Mouse (Mus musculus) neural tube, embryonic 13.5 days (tissue): ENCODE results near the gene Mmachc. TPM values are rescaled to one million over a fixed set of nuclear protein-coding genes. Genes with fewer than 3 reads are reported as not detected.
"Not testable (repeated sequence)": the region's sequence is repeated elsewhere in the genome, so short reads cannot be mapped to it uniquely, and the experiment has no call there.

Source experiments
- ATAC-seq: fragments of 200-750 bp; cut with Nextera tagmentation; 2 replicates; pipeline ENCODE4 v1.8.0; 2017; ENCODE audit warnings: low read depth, mild to moderate bottlenecking, moderate TSS enrichment, moderate library complexity
- H3K27ac ChIP-seq: fragments of 300-500 bp; sonication (generic); replicated peaks from 2 replicates; pipeline ENCODE4 v1.5.1; 2015; ENCODE audit warnings: moderate library complexity, mild to moderate bottlenecking, inconsistent platforms
- H3K27me3 ChIP-seq: fragments of 300-500 bp; sonication (generic); 2 replicates; pipeline ENCODE4 v1.6.1; 2015; ENCODE audit warnings: mild to moderate bottlenecking, inconsistent platforms
- H3K36me3 ChIP-seq: fragments of 300-500 bp; sonication (generic); 2 replicates; pipeline ENCODE4 v1.6.1; 2015; ENCODE audit warnings: mild to moderate bottlenecking, inconsistent platforms
- H3K4me1 ChIP-seq: fragments of 300-500 bp; sonication (generic); replicated peaks from 2 replicates; pipeline ENCODE4 v1.6.1; 2015; ENCODE audit warnings: inconsistent platforms
- H3K4me2 ChIP-seq: fragments of 300-500 bp; sonication (generic); 2 replicates; pipeline ENCODE4 v1.6.1; 2015; ENCODE audit warnings: inconsistent platforms, mild to moderate bottlenecking, moderate library complexity
- H3K4me3 ChIP-seq: fragments of 300-500 bp; sonication (generic); 2 replicates; pipeline ENCODE4 v1.5.1; 2015; ENCODE audit warnings: mild to moderate bottlenecking, inconsistent platforms
- H3K9ac ChIP-seq: fragments of 300-500 bp; sonication (generic); 2 replicates; pipeline ENCODE4 v1.6.1; 2015; ENCODE audit warnings: moderate library complexity, mild to moderate bottlenecking, inconsistent platforms
- H3K9me3 ChIP-seq: fragments of 300-500 bp; sonication (generic); 2 replicates; pipeline ENCODE4 v1.6.1; 2016; ENCODE audit warnings: inconsistent platforms
- WGBS: fragments of 180-500 bp; shearing (Covaris S2); methylation state at CpG from one replicate; pipeline ENCODE4 v1.1.7; 2015; 5-methylcytosine and 5-hydroxymethylcytosine counted together
- polyA plus RNA-seq: library from polyadenylated mRNA; unstranded; fragments of >200 nt; fragmentation: Nextera tagmentation; extraction: Ambion mirVana; gene quantifications from 2 replicates; pipeline ENCODE4 v1.2.1, GENCODE M21; 2015

Gene Mmachc
- polyA plus RNA-seq, 1 experiment from 2014 or later, result 24.7 TPM

GRCm38 (mm10) chr4:116661998-116662397 is 46.2 kb downstream of the Mmachc start:
- no peak overlapping the region for H3K4me2 ChIP-seq
- no peak overlapping the region for H3K4me3 ChIP-seq
- no peaks in the 10 kb centered on the region for H3K27me3 ChIP-seq
- 80% methylated on average over 1 of the region's 1 CpGs for WGBS
- no peaks in the 10 kb centered on the region for H3K36me3 ChIP-seq
- ATAC-seq, result no peak
- H3K4me1 ChIP-seq, result no peaks in the 10 kb centered on the region
- no peaks in the 10 kb centered on the region for H3K9me3 ChIP-seq
- H3K27ac ChIP-seq, result no peak overlapping the region
- H3K9ac ChIP-seq, result no peak overlapping the region

- no peaks in the 10 kb centered on the region for H3K27me3 ChIP-seq
- 69% methylated on average over 6 of the region's 6 CpGs for WGBS
- no peak overlapping the region for H3K4me3 ChIP-seq
- H3K9ac ChIP-seq, result no peak overlapping the region
- H3K4me2 ChIP-seq, result no peak overlapping the region
- no peaks in the 10 kb centered on the region for H3K36me3 ChIP-seq
- no peaks in the 10 kb centered on the region for H3K4me1 ChIP-seq
- H3K9me3 ChIP-seq, result no peaks in the 10 kb centered on the region
- no peak overlapping the region for H3K27ac ChIP-seq
- no peak for ATAC-seq
Observed at GRCm38 (mm10) chr4:116660829-116661228, 47.4 kb downstream of the Mmachc start.

GRCm38 (mm10) chr4:116659916-116660315 is 48.3 kb downstream of the Mmachc start:
- not testable (repeated sequence) for H3K9ac ChIP-seq, H3K36me3 ChIP-seq, H3K4me2 ChIP-seq, H3K27ac ChIP-seq, H3K9me3 ChIP-seq, ATAC-seq, H3K4me3 ChIP-seq, H3K4me1 ChIP-seq, H3K27me3 ChIP-seq
- WGBS, result 85% methylated on average over 6 of the region's 6 CpGs

GRCm38 (mm10) chr4:116659474-116659873 is 48.7 kb downstream of the Mmachc start:
- Histone ChIP-seq H3K27me3 (no peaks in the 10 kb centered on the region), H3K4me1 (no peaks in the 10 kb centered on the region), H3K4me2 (no peak overlapping the region), H3K27ac (no peak overlapping the region), H3K9me3 (no peaks in the 10 kb centered on the region), H3K4me3 (no peak overlapping the region), H3K36me3 (no peaks in the 10 kb centered on the region), H3K9ac (no peak overlapping the region)
- WGBS, result 74% methylated on average over 2 of the region's 2 CpGs
- ATAC-seq, result no peak

GRCm38 (mm10) chr4:116657971-116658370 is 50.2 kb downstream of the Mmachc start:
- ATAC-seq, result no peak
- H3K4me1 ChIP-seq, result no peaks in the 10 kb centered on the region
- no peak overlapping the region for H3K9ac ChIP-seq
- H3K4me3 ChIP-seq, result no peak overlapping the region
- H3K27me3 ChIP-seq, result no peaks in the 10 kb centered on the region
- no peak overlapping the region for H3K4me2 ChIP-seq
- no peaks in the 10 kb centered on the region for H3K36me3 ChIP-seq
- WGBS, result 55% methylated on average over 3 of the region's 3 CpGs
- no peak overlapping the region for H3K27ac ChIP-seq
- no peaks in the 10 kb centered on the region for H3K9me3 ChIP-seq

GRCm38 (mm10) chr4:116655658-116656057 is 52.5 kb downstream of the Mmachc start:
- Histone ChIP-seq H3K4me3 (no peak overlapping the region), H3K27me3 (no peaks in the 10 kb centered on the region), H3K36me3 (no peaks in the 10 kb centered on the region), H3K4me2 (no peak overlapping the region), H3K9me3 (no peaks in the 10 kb centered on the region), H3K4me1 (peaks cover 6% of the 10 kb centered on the region), H3K27ac (no peak overlapping the region), H3K9ac (no peak overlapping the region)
- 82% methylated on average over 3 of the region's 3 CpGs for WGBS
- ATAC-seq, result no peak

- WGBS, result 78% methylated on average over 2 of the region's 2 CpGs
Observed at GRCm38 (mm10) chr4:116655100-116655499, 53.1 kb downstream of the Mmachc start.

GRCm38 (mm10) chr4:116653228-116653627 is 55.0 kb downstream of the Mmachc start:
- 90% methylated on average over 6 of the region's 6 CpGs for WGBS
- H3K4me1 ChIP-seq, result peaks cover 30% of the 10 kb centered on the region
- ATAC-seq, result no peak
- H3K27ac ChIP-seq, result no peak overlapping the region
- H3K4me2 ChIP-seq, result no peak overlapping the region
- H3K36me3 ChIP-seq, result 0 out of 2 replicates have a peak, but pooled peaks cover 6% of the 10 kb centered on the region
- H3K4me3 ChIP-seq, result no peak overlapping the region
- no peaks in the 10 kb centered on the region for H3K9me3 ChIP-seq
- no peak overlapping the region for H3K9ac ChIP-seq
- H3K27me3 ChIP-seq, result no peaks in the 10 kb centered on the region

More at GRCm38 (mm10) chr4:116655100-116655499, 53.1 kb downstream of the Mmachc start:
- Histone ChIP-seq H3K4me1 (peaks cover 11% of the 10 kb centered on the region), H3K27ac (no peak overlapping the region), H3K4me2 (no peak overlapping the region), H3K36me3 (no peaks in the 10 kb centered on the region), H3K27me3 (no peaks in the 10 kb centered on the region), H3K9ac (no peak overlapping the region), H3K4me3 (no peak overlapping the region), H3K9me3 (no peaks in the 10 kb centered on the region)
- ATAC-seq, result no peak

Other genes with a start within 250 kb of the Mmachc start
- gene Mast2, start 244.2 kb downstream of the Mmachc start, polyA plus RNA-seq, result 26.5 and 32.4 TPM in 2 replicates
- gene Ipp, start 200.9 kb downstream of the Mmachc start, polyA plus RNA-seq, result 9.9 and 10.6 TPM in 2 replicates
- 32.2 and 37.7 TPM in 2 replicates for gene Tmem69, start 152.5 kb downstream of the Mmachc start, polyA plus RNA-seq
- 17.4 and 18.8 TPM in 2 replicates for gene Gpbp1l1, start 150.7 kb downstream of the Mmachc start, polyA plus RNA-seq
- 4.3 and 4.7 TPM in 2 replicates for gene Ccdc17, start 111.8 kb downstream of the Mmachc start, polyA plus RNA-seq
- 89.8 and 96.9 TPM in 2 replicates for gene Nasp, start 80.5 kb downstream of the Mmachc start, polyA plus RNA-seq
- 689 and 718 TPM in 2 replicates for gene Akr1a1, start 56.7 kb downstream of the Mmachc start, polyA plus RNA-seq
- 505 and 512 TPM in 2 replicates for gene Prdx1, start 22.9 kb downstream of the Mmachc start, polyA plus RNA-seq
- gene Ccdc163, start 103 bp upstream of the Mmachc start, polyA plus RNA-seq, result 12.0 TPM in 2 replicates
- 3.0 and 4.0 TPM in 2 replicates for gene Tesk2, start 12.5 kb upstream of the Mmachc start, polyA plus RNA-seq
- gene Toe1, start 99.2 kb upstream of the Mmachc start, polyA plus RNA-seq, result 26.5 and 33.0 TPM in 2 replicates
- gene Mutyh, start 99.3 kb upstream of the Mmachc start, polyA plus RNA-seq, result 6.5 and 8.3 TPM in 2 replicates
- 1.2 and 2.7 TPM in 2 replicates for gene Hpdl, start 113.3 kb upstream of the Mmachc start, polyA plus RNA-seq
- 7.7 and 8.1 TPM in 2 replicates for gene Zswim5, start 169.0 kb upstream of the Mmachc start, polyA plus RNA-seq